Mouse (Mus musculus) bone marrow macrophage, adult 2 months (primary cell): ENCODE data around the gene Haus5.

Experiments used
- CTCF ChIP-seq: IDR thresholded peaks from 2 replicates; pipeline ENCODE4 v1.5.1; 2012; ENCODE audit warnings: low read depth, mild to moderate bottlenecking, low read length, moderate library complexity
- POLR2A ChIP-seq: IDR thresholded peaks from 2 replicates; pipeline ENCODE4 v1.6.1; 2012; ENCODE audit warnings: mild to moderate bottlenecking, low read depth, low read length, borderline replicate concordance

DNA sequence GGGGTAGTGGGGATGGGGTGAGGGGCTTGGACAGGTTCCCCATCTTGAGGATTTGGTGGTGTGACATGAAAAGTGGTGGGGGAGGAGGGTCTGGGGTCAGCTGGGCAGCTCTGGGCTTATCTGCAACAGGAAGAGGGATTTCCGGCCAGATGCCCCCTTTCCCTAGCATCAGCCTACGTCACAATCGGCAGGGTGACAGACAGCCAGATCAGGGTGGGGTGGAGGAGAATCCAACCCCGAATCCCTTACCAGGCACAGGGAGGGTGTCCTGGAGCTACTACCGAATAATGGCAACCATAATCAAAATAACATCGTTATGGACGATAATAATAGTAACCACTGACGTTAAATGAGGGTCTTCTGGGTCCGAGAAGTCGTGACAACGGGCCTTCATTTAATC lies 28.4 kb downstream of the Haus5 start:
- TF ChIP-seq CTCF (no peak), POLR2A (no peak)
